Mouse (Mus musculus) embryonic facial prominence, embryonic 12.5 days (tissue): Measurements from ENCODE around the gene Olfr1465. TPM values are rescaled to one million over a fixed set of nuclear protein-coding genes. Genes with fewer than 3 reads are reported as not detected.

Source experiments
- ATAC-seq: fragments of 200-750 bp; cut with Nextera tagmentation; 2 replicates; pipeline ENCODE4 v1.8.0; 2017; ENCODE audit not compliant: insufficient number of reproducible peaks, insufficient read depth, low FRiP score, low TSS enrichment
- H3K27ac ChIP-seq: fragments of 300-500 bp; sonication (generic); 2 replicates; pipeline ENCODE4 v1.5.1; 2016; ENCODE audit warnings: mild to moderate bottlenecking
- H3K27me3 ChIP-seq: fragments of 300-500 bp; sonication (generic); 2 replicates; pipeline ENCODE4 v1.6.1; 2016; ENCODE audit warnings: mild to moderate bottlenecking, moderate library complexity
- H3K36me3 ChIP-seq: fragments of 300-500 bp; sonication (generic); 2 replicates; pipeline ENCODE4 v1.6.1; 2016; ENCODE audit warnings: mild to moderate bottlenecking
- H3K4me1 ChIP-seq: fragments of 300-500 bp; sonication (generic); 2 replicates; pipeline ENCODE4 v1.6.1; 2016
- H3K4me2 ChIP-seq: fragments of 300-500 bp; sonication (generic); replicated peaks from 2 replicates; pipeline ENCODE4 v1.6.1; 2016; ENCODE audit warnings: mild to moderate bottlenecking, moderate library complexity
- H3K4me3 ChIP-seq: fragments of 300-500 bp; sonication (generic); 2 replicates; pipeline ENCODE4 v1.5.1; 2016; ENCODE audit warnings: mild to moderate bottlenecking
- H3K9ac ChIP-seq: fragments of 300-500 bp; sonication (generic); 2 replicates; pipeline ENCODE4 v1.6.1; 2016; ENCODE audit warnings: mild to moderate bottlenecking, moderate library complexity
- H3K9me3 ChIP-seq: fragments of 300-500 bp; sonication (generic); 2 replicates; pipeline ENCODE4 v1.6.1; 2016; ENCODE audit warnings: mild to moderate bottlenecking, moderate library complexity
- WGBS: fragments of 180-500 bp; shearing (Covaris S2); methylation state at CpG from one replicate; pipeline ENCODE4 v1.1.7; 2016; 5-methylcytosine and 5-hydroxymethylcytosine counted together
- polyA plus RNA-seq: library from polyadenylated mRNA; unstranded; fragments of >200 nt; fragmentation: Nextera tagmentation; extraction: Ambion mirVana; gene quantifications from 2 replicates; pipeline ENCODE4 v1.2.1, GENCODE M21; 2016

Olfr1465 gene
- not detected in 2 replicates for polyA plus RNA-seq

- no peak for ATAC-seq
- Histone ChIP-seq H3K36me3 (no peaks in the 10 kb centered on the region), H3K9me3 (no peaks in the 10 kb centered on the region; the same call in 1 of the 2 replicates), H3K27me3 (no peaks in the 10 kb centered on the region), H3K4me1 (no peaks in the 10 kb centered on the region), H3K4me2 (no peak within 1 kb of the TSS), H3K9ac (no peak within 1 kb of the TSS), H3K27ac (no peak within 1 kb of the TSS), H3K4me3 (no peak within 1 kb of the TSS)
Measured at GRCm38 (mm10) chr19:13315441-13315840, at the start of gene Olfr1465. Olfr1465 (minus strand) TSS chr19:13315541.

DNA sequence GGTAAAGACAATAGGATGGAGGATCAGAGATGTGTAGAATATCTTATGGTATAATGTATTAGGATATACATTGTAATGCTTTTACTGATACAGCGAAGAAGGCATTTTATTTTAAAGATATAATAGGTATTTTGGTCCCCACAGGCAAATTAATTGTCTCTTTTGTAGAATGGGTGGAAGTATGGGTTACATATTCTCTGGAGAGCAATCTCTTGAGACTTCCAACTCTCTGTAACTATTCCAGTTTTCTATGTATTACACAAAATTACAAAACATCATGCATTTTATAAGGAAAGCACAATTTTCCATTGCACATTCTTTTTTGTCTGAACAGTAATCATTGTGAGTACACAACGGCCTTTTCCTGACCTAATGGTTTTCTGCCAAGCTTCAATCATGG is 46.6 kb upstream of the Olfr1465 start, which contains the start of gene Olfr1467:
Gene Olfr1467 (plus strand): TSS at position 301 of the 400 bp plus-strand sequence.
- Histone ChIP-seq H3K9me3 (peaks cover 6% of the 10 kb centered on the region; the same call in 1 of the 2 replicates), H3K27me3 (no peaks in the 10 kb centered on the region), H3K36me3 (no peaks in the 10 kb centered on the region), H3K4me3 (no peak within 1 kb of the TSS), H3K4me1 (no peaks in the 10 kb centered on the region), H3K4me2 (no peak within 1 kb of the TSS), H3K9ac (no peak within 1 kb of the TSS), H3K27ac (no peak within 1 kb of the TSS)
- WGBS = 71% methylated on average over 2 of the region's 2 CpGs
- ATAC-seq = no peak

- Histone ChIP-seq H3K27ac (no peak within 1 kb of the TSS), H3K4me1 (no peaks in the 10 kb centered on the region), H3K9me3 (peaks cover 9% of the 10 kb centered on the region), H3K9ac (no peak within 1 kb of the TSS), H3K4me3 (no peak within 1 kb of the TSS), H3K27me3 (no peaks in the 10 kb centered on the region), H3K4me2 (no peak within 1 kb of the TSS), H3K36me3 (no peaks in the 10 kb centered on the region)
- no peak for ATAC-seq
- 86% methylated on average over 2 of the region's 2 CpGs for WGBS
Measured at GRCm38 (mm10) chr19:13338562-13338961, 23.2 kb upstream of the Olfr1465 start, which contains the start of gene Olfr1466. Olfr1466 (plus strand) TSS chr19:13338862.

Other genes with a start within 250 kb of the Olfr1465 start
- gene Olfr1457, start 217.7 kb downstream of the Olfr1465 start, polyA plus RNA-seq = not detected in 2 replicates
- gene Olfr1458, start 208.8 kb downstream of the Olfr1465 start, polyA plus RNA-seq = not detected in 2 replicates
- gene Olfr1459, start 166.0 kb downstream of the Olfr1465 start, polyA plus RNA-seq = not detected in 2 replicates
- gene Olfr1461, start 152.5 kb downstream of the Olfr1465 start, polyA plus RNA-seq = not detected in 2 replicates
- gene Olfr1462, start 129.8 kb downstream of the Olfr1465 start, polyA plus RNA-seq = not detected in 2 replicates
- gene Olfr1463, start 84.2 kb downstream of the Olfr1465 start, polyA plus RNA-seq = not detected in 2 replicates
- gene Olfr1466, start 23.3 kb upstream of the Olfr1465 start, polyA plus RNA-seq = not detected in 2 replicates
- not detected in 2 replicates for gene Olfr1467, start 46.7 kb upstream of the Olfr1465 start, polyA plus RNA-seq
- gene Olfr1469, start 92.3 kb upstream of the Olfr1465 start, polyA plus RNA-seq = not detected in 2 replicates
- not detected in 2 replicates for gene Olfr1471, start 127.9 kb upstream of the Olfr1465 start, polyA plus RNA-seq
- gene Olfr1472, start 140.5 kb upstream of the Olfr1465 start, polyA plus RNA-seq = not detected in 2 replicates
- not detected in 2 replicates for gene Olfr1474, start 154.0 kb upstream of the Olfr1465 start, polyA plus RNA-seq
- gene Olfr1475, start 164.7 kb upstream of the Olfr1465 start, polyA plus RNA-seq = not detected in 2 replicates
- gene Olfr1477, start 185.0 kb upstream of the Olfr1465 start, polyA plus RNA-seq = not detected in 2 replicates
- not detected in 2 replicates for gene Olfr1480, start 212.4 kb upstream of the Olfr1465 start, polyA plus RNA-seq